Mouse (Mus musculus): Measurements from ENCODE around the gene Ap5s1. TPM values are rescaled to one million over a fixed set of nuclear protein-coding genes. Genes with fewer than 3 reads are reported as not detected.

Ap5s1 gene
- polyA plus RNA-seq, 1 experiment: 26.0 TPM

DNA sequence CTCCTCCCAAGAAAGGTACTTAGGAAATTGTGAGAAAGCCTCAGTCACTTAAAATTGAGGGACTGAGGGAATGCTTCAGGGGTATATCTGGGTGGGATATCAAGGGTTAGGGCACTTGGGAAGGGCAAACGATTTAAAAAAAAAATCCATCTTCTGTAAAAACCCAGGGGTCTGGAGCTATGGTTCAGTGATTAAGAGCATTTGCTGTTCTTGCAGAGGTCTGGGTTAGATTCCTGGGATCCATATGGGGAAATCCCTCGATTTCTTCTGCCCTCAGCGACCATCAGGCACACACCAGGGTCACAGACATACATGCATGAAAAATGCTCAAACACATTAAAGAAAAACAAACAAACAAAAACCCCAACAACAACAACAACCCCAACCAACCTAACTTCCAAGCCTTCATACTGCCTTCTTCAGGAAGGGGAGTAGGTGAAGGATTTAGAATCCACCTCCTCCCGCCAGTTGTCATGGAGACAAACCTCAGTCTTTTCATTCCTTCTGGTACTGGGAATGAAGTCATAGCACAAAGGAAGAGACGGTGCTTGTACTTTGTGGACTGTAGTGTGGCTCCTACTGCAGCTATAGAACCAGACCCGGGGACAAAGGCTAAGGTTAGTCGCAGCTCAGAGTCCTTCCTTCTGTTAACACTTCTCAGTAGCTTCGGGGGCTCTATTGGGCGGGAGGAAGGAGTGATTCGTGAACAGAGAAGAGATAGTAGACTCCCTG, 54.8 kb downstream of the Ap5s1 start:
- Histone ChIP-seq H3K27ac (replicated peaks; ENCODE audit: low read depth, low read length) (peak overlapping the region; percentile 77), H3K4me3 (ENCODE audit: insufficient read depth, low read depth, low read length) (peak overlapping the region; percentile 86), H3K4me1 (ENCODE audit: control insufficient read depth, insufficient read depth, insufficient read length, low read length) (peaks cover 9% of the 10 kb centered on the region)

DNA sequence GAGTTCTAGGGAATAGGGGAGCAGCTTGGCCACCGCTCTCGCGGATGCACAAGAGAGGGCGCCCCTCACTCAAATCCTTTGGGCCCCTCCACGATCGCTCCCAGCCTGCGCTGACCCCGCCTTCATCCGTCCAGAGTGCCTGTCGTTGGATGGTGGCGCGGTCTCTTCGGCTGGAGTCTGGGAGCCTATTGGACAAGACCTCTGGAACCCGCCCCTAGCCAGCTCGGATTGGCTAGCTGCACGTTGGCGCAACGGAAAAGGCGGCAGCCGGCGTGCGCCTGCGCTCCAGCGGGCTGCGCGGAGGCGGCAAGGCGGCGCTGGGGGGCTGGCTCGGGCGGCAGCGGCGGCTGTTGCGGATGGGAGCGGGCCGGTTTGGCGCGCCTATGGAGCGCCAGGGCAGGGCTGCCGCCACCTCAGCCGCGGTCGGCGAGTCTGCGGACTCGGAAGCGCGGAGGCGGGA, 55.4 kb downstream of the Ap5s1 start, which contains the start of gene Pank2:
Pank2 (plus strand) TSS at position 283 of the 460 bp plus-strand sequence.
- Histone ChIP-seq H3K4me3 (ENCODE audit: insufficient read depth, low read depth, low read length) (peak within 1 kb of the TSS; percentile 86), H3K4me1 (ENCODE audit: control insufficient read depth, insufficient read depth, insufficient read length, low read length) (peaks cover 9% of the 10 kb centered on the region), H3K27ac (replicated peaks; ENCODE audit: low read depth, low read length) (peak within 1 kb of the TSS; percentile 89)

Other genes starting within 250 kb of the Ap5s1 start
- gene Gfra4, start 164.0 kb upstream of the Ap5s1 start, polyA plus RNA-seq (2012; ENCODE audit: insufficient read depth, insufficient read length, missing spikeins): 9.6 and 10.9 TPM in 2 replicates
- gene Adam33, start 143.3 kb upstream of the Ap5s1 start, polyA plus RNA-seq (2012; ENCODE audit: insufficient read depth, insufficient read length, missing spikeins): 1.3 and 2.3 TPM in 2 replicates
- gene Siglec1, start 120.3 kb upstream of the Ap5s1 start, polyA plus RNA-seq (2012; ENCODE audit: insufficient read depth, insufficient read length, missing spikeins): 1.0 and 1.2 TPM in 2 replicates
- 7.0 and 9.6 TPM in 2 replicates for gene Hspa12b, start 79.8 kb upstream of the Ap5s1 start, polyA plus RNA-seq (2012; ENCODE audit: insufficient read depth, insufficient read length, missing spikeins)
- gene Gm11037, start 73.6 kb upstream of the Ap5s1 start, polyA plus RNA-seq (2012; ENCODE audit: insufficient read depth, insufficient read length, missing spikeins): not detected in 2 replicates
- gene 1700037H04Rik, start 47.0 kb upstream of the Ap5s1 start, polyA plus RNA-seq (2012; ENCODE audit: insufficient read depth, insufficient read length, missing spikeins): 426 and 428 TPM in 2 replicates
- gene Cenpb, start 27.0 kb upstream of the Ap5s1 start, polyA plus RNA-seq (2012; ENCODE audit: insufficient read depth, insufficient read length, missing spikeins): 78.2 and 99.0 TPM in 2 replicates
- gene Cdc25b, start 20.1 kb upstream of the Ap5s1 start, polyA plus RNA-seq (2012; ENCODE audit: insufficient read depth, insufficient read length, missing spikeins): 2.4 and 2.5 TPM in 2 replicates
- 5.3 and 9.2 TPM in 2 replicates for gene Spef1, start 19.8 kb upstream of the Ap5s1 start, polyA plus RNA-seq (2012; ENCODE audit: insufficient read depth, insufficient read length, missing spikeins)
- 57.1 and 83.3 TPM in 2 replicates for gene Mavs, start 27.0 kb downstream of the Ap5s1 start, polyA plus RNA-seq (2012; ENCODE audit: insufficient read depth, insufficient read length, missing spikeins)
- 23.4 and 38.5 TPM in 2 replicates for gene Pank2, start 55.4 kb downstream of the Ap5s1 start, polyA plus RNA-seq (2012; ENCODE audit: insufficient read depth, insufficient read length, missing spikeins)
- 8.5 and 13.8 TPM in 2 replicates for gene Rnf24, start 145.8 kb downstream of the Ap5s1 start, polyA plus RNA-seq (2012; ENCODE audit: insufficient read depth, insufficient read length, missing spikeins)